Mouse (Mus musculus): Measurements from ENCODE around the gene Rcc2.

Gene Rcc2

GRCm38 (mm10) chr4:140662882-140663585 is 37.3 kb upstream of the Rcc2 start:
- Histone ChIP-seq H3K4me3 (replicated peaks; ENCODE audit: low read length) (0 out of 2 replicates have a peak overlapping the region, but pooled peaks have one; percentile 7), H3K9me3 (ENCODE audit: low read length) (no peaks in the 10 kb centered on the region), H3K4me1 (replicated peaks; ENCODE audit: low read depth, low read length) (peaks cover 74% of the 10 kb centered on the region), H3K36me3 (ENCODE audit: insufficient read depth, low read length) (no peaks in the 10 kb centered on the region), H3K27me3 (ENCODE audit: insufficient read depth, low read length) (peaks cover 3% of the 10 kb centered on the region; the same call in 1 of the 2 replicates)
- no peak for TF ChIP-seq POU5F1 (IDR thresholded peaks at IDR 0.05; ENCODE audit: borderline replicate concordance, low read length)
- TF ChIP-seq CTCF (conservative IDR thresholded peaks at IDR 0.05; ENCODE audit: low read length) = no peak
- TF ChIP-seq NANOG (IDR thresholded peaks at IDR 0.05; ENCODE audit: borderline replicate concordance, low read length) = no peak

GRCm38 (mm10) chr4:140665053-140665452 is 35.3 kb upstream of the Rcc2 start:
- peaks cover 58% of the 10 kb centered on the region for H3K4me1 ChIP-seq (replicated peaks; ENCODE audit: low read depth, low read length)
- H3K9me3 ChIP-seq (ENCODE audit: low read length) = no peaks in the 10 kb centered on the region
- H3K36me3 ChIP-seq (ENCODE audit: insufficient read depth, low read length) = no peaks in the 10 kb centered on the region
- H3K4me3 ChIP-seq (replicated peaks; ENCODE audit: low read length) = no peak overlapping the region
- no peak for TF ChIP-seq CTCF (conservative IDR thresholded peaks at IDR 0.05; ENCODE audit: low read length)
- TF ChIP-seq NANOG (IDR thresholded peaks at IDR 0.05; ENCODE audit: borderline replicate concordance, low read length) = no peak
- no peak for TF ChIP-seq POU5F1 (IDR thresholded peaks at IDR 0.05; ENCODE audit: borderline replicate concordance, low read length)
- H3K27me3 ChIP-seq (ENCODE audit: insufficient read depth, low read length) = peaks cover 3% of the 10 kb centered on the region; the same call in 1 of the 2 replicates

GRCm38 (mm10) chr4:140665760-140666159 is 34.6 kb upstream of the Rcc2 start, which contains the start of gene Arhgef10l:
TSS of gene Arhgef10l (minus strand) at chr4:140666012.
- Histone ChIP-seq H3K9me3 (ENCODE audit: low read length) (no peaks in the 10 kb centered on the region), H3K4me3 (replicated peaks; ENCODE audit: low read length) (no peak within 1 kb of the TSS), H3K27me3 (ENCODE audit: insufficient read depth, low read length) (peaks cover 3% of the 10 kb centered on the region; the same call in 1 of the 2 replicates), H3K36me3 (ENCODE audit: insufficient read depth, low read length) (no peaks in the 10 kb centered on the region), H3K4me1 (replicated peaks; ENCODE audit: low read depth, low read length) (peaks cover 58% of the 10 kb centered on the region)
- TF ChIP-seq CTCF (conservative IDR thresholded peaks at IDR 0.05; ENCODE audit: low read length) (no peak), POU5F1 (IDR thresholded peaks at IDR 0.05; ENCODE audit: borderline replicate concordance, low read length) (no peak), NANOG (IDR thresholded peaks at IDR 0.05; ENCODE audit: borderline replicate concordance, low read length) (no peak)

GRCm38 (mm10) chr4:140667802-140668201 is 32.5 kb upstream of the Rcc2 start:
- H3K36me3 ChIP-seq (ENCODE audit: insufficient read depth, low read length) = no peaks in the 10 kb centered on the region
- no peak overlapping the region for H3K4me3 ChIP-seq (replicated peaks; ENCODE audit: low read length)
- no peak for TF ChIP-seq CTCF (conservative IDR thresholded peaks at IDR 0.05; ENCODE audit: low read length)
- TF ChIP-seq POU5F1 (IDR thresholded peaks at IDR 0.05; ENCODE audit: borderline replicate concordance, low read length) = no peak
- no peak for TF ChIP-seq NANOG (IDR thresholded peaks at IDR 0.05; ENCODE audit: borderline replicate concordance, low read length)
- H3K27me3 ChIP-seq (ENCODE audit: insufficient read depth, low read length) = peaks cover 3% of the 10 kb centered on the region; the same call in 1 of the 2 replicates
- H3K4me1 ChIP-seq (replicated peaks; ENCODE audit: low read depth, low read length) = peaks cover 48% of the 10 kb centered on the region
- no peaks in the 10 kb centered on the region for H3K9me3 ChIP-seq (ENCODE audit: low read length)

- H3K9me3 ChIP-seq (ENCODE audit: low read length) = no peaks in the 10 kb centered on the region
- no peaks in the 10 kb centered on the region for H3K27me3 ChIP-seq (ENCODE audit: insufficient read depth, low read length)
- H3K4me1 ChIP-seq (replicated peaks; ENCODE audit: low read depth, low read length) = peaks cover 10% of the 10 kb centered on the region
- no peak for TF ChIP-seq POU5F1 (IDR thresholded peaks at IDR 0.05; ENCODE audit: borderline replicate concordance, low read length)
- no peak for TF ChIP-seq NANOG (IDR thresholded peaks at IDR 0.05; ENCODE audit: borderline replicate concordance, low read length)
- no peak for TF ChIP-seq CTCF (conservative IDR thresholded peaks at IDR 0.05; ENCODE audit: low read length)
- H3K36me3 ChIP-seq (ENCODE audit: insufficient read depth, low read length) = no peaks in the 10 kb centered on the region
- H3K4me3 ChIP-seq (replicated peaks; ENCODE audit: low read length) = no peak overlapping the region
Measured at GRCm38 (mm10) chr4:140673527-140674264, 26.6 kb upstream of the Rcc2 start.

GRCm38 (mm10) chr4:140674345-140674926 is 25.9 kb upstream of the Rcc2 start:
- TF ChIP-seq CTCF (conservative IDR thresholded peaks at IDR 0.05; ENCODE audit: low read length) (peak; percentile 48), NANOG (IDR thresholded peaks at IDR 0.05; ENCODE audit: borderline replicate concordance, low read length) (no peak)
- Histone ChIP-seq H3K27me3 (ENCODE audit: insufficient read depth, low read length) (no peaks in the 10 kb centered on the region), H3K36me3 (ENCODE audit: insufficient read depth, low read length) (no peaks in the 10 kb centered on the region), H3K4me1 (replicated peaks; ENCODE audit: low read depth, low read length) (peaks cover 14% of the 10 kb centered on the region), H3K4me3 (replicated peaks; ENCODE audit: low read length) (no peak overlapping the region), H3K9me3 (ENCODE audit: low read length) (no peaks in the 10 kb centered on the region)

GRCm38 (mm10) chr4:140679038-140679437 is 21.3 kb upstream of the Rcc2 start:
- Histone ChIP-seq H3K4me1 (replicated peaks; ENCODE audit: low read depth, low read length) (peaks cover 32% of the 10 kb centered on the region), H3K27me3 (ENCODE audit: insufficient read depth, low read length) (no peaks in the 10 kb centered on the region), H3K4me3 (replicated peaks; ENCODE audit: low read length) (no peak overlapping the region), H3K9me3 (ENCODE audit: low read length) (no peaks in the 10 kb centered on the region), H3K36me3 (ENCODE audit: insufficient read depth, low read length) (no peaks in the 10 kb centered on the region)
- peak; percentile 76 for TF ChIP-seq CTCF (conservative IDR thresholded peaks at IDR 0.05; ENCODE audit: low read length)
- TF ChIP-seq NANOG (IDR thresholded peaks at IDR 0.05; ENCODE audit: borderline replicate concordance, low read length) = no peak

- H3K36me3 ChIP-seq (ENCODE audit: insufficient read depth, low read length) = no peaks in the 10 kb centered on the region
- no peak overlapping the region for H3K4me3 ChIP-seq (replicated peaks; ENCODE audit: low read length)
Measured at GRCm38 (mm10) chr4:140679723-140680380, 20.5 kb upstream of the Rcc2 start.

More at GRCm38 (mm10) chr4:140679723-140680380, 20.5 kb upstream of the Rcc2 start:
- no peaks in the 10 kb centered on the region for H3K9me3 ChIP-seq (ENCODE audit: low read length)
- TF ChIP-seq CTCF (conservative IDR thresholded peaks at IDR 0.05; ENCODE audit: low read length) (peak; percentile 38), NANOG (IDR thresholded peaks at IDR 0.05; ENCODE audit: borderline replicate concordance, low read length) (no peak)
- peaks cover 36% of the 10 kb centered on the region for H3K4me1 ChIP-seq (replicated peaks; ENCODE audit: low read depth, low read length)
- no peaks in the 10 kb centered on the region for H3K27me3 ChIP-seq (ENCODE audit: insufficient read depth, low read length)
